Mouse (Mus musculus) retina, embryonic 14.5 days (tissue): ENCODE measurements around the gene Clic1.
"Not testable (repeated sequence)": the region's sequence is repeated elsewhere in the genome, so short reads cannot be mapped to it uniquely, and the experiment has no call there.

Source experiments
- DNase-seq: peaks from one replicate; pipeline ENCODE4 v3.0.0-alpha.2; 2015; ENCODE audit warnings: low spot score

Clic1 gene

GRCm38 (mm10) chr17:35049561-35050016, at the start of gene Clic1:
Gene Clic1, plus strand, starts transcription at chr17:35049966.
- DNase-seq, result peak; percentile 92

DNA sequence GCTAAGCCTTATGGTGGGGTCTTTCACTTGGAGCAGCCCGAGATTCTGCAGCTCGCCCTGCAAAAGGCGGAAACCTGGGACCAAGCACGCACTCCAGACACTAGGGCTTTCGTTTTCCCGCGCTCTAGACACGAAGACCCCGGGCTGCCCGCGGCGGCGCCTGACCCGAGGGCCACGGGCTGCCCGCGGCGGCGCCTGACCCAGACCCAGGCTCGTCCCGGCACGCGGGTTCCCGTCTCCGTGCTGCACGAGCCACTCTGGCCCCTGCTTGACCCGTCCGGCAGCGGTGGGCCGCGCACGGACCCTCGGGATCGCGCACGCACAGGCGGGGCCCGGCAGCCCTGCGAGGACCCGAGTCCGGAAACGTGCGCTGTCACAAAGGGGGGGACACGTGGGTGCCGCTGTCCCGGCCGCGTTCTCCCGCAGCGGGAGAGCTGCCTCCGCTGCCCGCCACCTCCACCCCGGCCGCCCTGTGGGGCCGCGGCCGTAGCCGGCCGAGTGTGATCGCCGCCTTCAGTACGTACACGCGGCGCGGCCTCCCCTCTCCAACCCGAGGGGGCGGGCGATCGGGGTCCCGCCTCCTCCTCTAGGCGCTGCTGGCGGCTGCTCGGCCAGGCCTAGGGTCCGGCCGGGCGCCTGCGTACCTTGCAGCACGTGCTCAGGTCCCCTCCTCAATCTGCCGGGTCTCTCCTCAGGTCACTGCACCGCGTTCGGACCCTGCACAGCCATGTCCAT, 48.9 kb upstream of the Clic1 start, which contains the start of gene Vars:
TSS of gene Vars (plus strand) at position 271 of the 735 bp plus-strand sequence.
- peak; percentile 93 for DNase-seq

DNA sequence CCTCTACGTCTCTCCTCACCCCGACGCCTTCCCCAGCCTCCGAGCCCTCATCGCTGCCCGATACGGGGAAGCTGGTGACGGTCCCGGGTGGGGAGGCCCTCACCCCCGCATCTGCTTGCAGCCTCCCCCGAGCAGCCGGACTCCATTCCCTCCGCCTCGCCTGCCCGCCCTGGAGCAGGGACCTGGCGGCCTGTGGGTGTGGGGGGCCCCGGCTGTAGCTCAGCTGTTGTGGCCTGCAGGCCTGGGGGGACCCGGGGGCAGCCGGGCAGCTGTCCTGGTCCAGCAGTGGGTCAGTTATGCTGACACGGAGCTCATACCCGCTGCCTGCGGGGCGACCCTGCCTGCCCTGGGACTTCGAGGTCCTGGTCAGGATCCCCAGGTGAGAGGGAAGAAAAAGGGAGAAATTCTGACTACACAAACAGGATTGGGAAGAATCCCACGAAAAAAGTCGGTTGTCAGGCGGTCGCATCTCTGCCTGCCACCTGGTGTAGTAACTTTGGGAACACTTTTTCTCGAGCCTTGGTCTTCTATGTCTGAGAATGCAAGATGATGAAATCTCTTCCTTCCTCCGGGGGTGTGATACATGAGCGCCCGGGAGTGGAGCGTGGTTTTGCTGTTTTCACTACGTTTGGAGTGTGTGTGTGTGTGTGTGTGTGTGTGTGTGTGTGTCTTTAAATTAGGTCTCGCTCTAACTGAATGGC, 48.2 kb upstream of the Clic1 start:
- DNase-seq, result peak; percentile 22

GRCm38 (mm10) chr17:35002153-35002865, 47.5 kb upstream of the Clic1 start:
- no peak for DNase-seq

DNA sequence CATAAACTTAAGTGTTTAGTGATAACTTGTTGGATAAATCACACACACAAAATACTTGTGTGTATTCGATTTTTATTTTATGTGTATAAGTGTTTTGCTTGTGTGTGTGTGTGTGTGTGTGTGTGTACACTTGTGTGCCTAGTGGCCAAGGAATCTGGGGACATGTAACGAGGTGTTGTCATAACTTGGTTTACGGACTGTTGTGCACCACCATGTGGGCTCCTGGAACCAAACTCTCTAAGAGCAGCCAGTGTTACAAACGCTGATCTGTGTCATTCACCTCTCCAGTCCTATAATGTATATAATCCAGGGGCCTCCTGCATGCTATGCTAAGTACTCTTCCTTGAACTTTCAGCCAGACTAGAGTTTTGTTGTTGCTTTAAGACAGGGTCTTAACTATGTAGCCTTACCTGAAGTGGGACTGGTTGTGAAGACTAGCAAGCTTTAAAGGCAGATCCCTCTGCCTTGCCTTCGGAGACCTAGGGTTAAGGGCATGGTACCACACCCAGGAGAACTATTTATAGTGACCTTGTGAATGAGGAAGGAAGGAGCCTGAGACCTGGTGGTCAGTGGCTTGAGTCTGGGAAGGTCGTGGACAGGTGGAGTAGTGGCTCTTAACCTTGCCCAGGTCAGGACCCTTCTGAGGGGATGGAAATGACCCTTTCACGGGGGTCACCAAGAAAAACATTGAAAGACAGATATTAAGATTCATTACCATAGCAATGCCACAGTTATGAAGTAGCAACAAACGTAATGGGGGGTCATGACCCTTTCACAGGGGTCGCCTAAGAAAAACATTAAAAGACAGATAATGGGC, 46.5 kb upstream of the Clic1 start:
- no peak for DNase-seq

- DNase-seq, result no peak
Observed at GRCm38 (mm10) chr17:35004075-35004717, 45.6 kb upstream of the Clic1 start.

GRCm38 (mm10) chr17:35005158-35005557, 44.6 kb upstream of the Clic1 start:
- no peak for DNase-seq

DNA sequence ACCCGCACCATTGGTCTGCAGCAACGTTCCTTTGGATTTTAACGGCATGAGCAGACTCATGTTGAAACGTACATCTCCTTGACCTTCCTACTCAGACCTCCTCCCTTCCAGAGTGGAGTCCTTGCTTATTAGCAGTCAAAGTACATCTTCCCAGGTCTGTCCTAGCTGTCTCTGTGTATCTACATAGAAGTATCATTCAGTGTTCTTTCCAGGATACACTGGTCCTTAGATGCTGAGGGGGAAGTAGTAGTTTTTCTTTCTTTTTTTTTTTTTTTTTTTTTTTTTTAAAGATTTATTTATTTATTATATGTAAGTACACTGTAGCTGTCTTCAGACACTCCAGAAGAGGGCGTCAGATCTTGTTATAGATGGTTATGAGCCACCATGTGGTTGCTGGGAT, 43.9 kb upstream of the Clic1 start:
- not testable (repeated sequence) for DNase-seq

DNA sequence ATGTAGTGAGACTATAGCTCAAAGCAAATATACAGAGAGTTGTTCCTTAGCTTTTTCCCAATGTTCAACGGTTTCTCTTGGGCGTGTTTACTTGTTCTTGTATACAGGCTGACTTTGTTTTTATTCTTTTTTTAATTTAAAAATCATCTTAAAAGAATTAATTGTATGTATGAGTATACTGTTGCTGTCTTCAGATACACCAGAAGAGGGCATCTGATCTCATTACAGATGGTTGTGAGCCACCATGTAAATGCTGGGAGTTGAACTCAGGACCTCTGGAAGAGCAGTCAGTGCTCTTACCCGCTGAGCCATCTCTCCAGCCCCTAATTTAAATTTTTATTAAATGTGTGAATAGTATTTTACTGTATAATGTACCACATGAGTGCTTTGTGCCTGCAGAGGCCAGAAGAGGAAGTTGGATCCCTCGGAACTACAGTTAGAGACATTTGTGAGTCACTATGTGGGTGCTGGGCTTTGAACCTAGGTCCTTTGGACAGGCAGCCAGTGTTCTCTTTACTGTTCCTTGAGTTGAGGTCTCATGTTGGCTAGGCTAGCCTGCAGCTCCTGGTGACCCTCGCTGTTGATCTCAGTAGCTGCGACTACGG, 42.3 kb upstream of the Clic1 start:
- no peak for DNase-seq

- no peak for DNase-seq
Observed at GRCm38 (mm10) chr17:35009586-35009985, 40.2 kb upstream of the Clic1 start.

GRCm38 (mm10) chr17:35011440-35011839, 38.3 kb upstream of the Clic1 start:
- DNase-seq, result no peak

GRCm38 (mm10) chr17:35012430-35012829, 37.3 kb upstream of the Clic1 start:
- no peak for DNase-seq

- DNase-seq, result no peak
Observed at GRCm38 (mm10) chr17:35013221-35013620, 36.5 kb upstream of the Clic1 start.

GRCm38 (mm10) chr17:35015296-35015695, 34.5 kb upstream of the Clic1 start:
- no peak for DNase-seq

DNA sequence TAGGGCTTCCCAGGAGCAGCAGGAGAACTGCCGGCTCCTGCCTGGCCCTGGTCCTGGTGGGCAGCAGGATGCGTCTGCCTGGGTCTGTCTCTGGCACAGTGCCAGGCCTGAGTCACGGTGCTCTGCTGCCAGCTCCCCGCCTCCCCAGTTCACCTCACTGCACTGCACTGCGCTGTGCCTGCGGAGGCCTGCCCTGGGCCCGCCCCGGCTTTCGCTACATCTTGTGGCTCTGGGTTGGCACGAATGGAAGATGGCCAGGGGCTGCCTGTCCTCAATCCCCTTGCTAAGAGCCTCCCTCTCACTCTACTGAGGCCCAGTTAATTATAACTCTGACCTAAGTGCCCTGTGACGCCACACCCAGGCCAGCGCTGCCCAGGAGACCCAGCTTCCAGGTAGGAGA, 33.4 kb upstream of the Clic1 start, which contains the start of gene Vwa7:
TSS of gene Vwa7 (plus strand) at position 204 of the 400 bp plus-strand sequence.
- no peak for DNase-seq

DNA sequence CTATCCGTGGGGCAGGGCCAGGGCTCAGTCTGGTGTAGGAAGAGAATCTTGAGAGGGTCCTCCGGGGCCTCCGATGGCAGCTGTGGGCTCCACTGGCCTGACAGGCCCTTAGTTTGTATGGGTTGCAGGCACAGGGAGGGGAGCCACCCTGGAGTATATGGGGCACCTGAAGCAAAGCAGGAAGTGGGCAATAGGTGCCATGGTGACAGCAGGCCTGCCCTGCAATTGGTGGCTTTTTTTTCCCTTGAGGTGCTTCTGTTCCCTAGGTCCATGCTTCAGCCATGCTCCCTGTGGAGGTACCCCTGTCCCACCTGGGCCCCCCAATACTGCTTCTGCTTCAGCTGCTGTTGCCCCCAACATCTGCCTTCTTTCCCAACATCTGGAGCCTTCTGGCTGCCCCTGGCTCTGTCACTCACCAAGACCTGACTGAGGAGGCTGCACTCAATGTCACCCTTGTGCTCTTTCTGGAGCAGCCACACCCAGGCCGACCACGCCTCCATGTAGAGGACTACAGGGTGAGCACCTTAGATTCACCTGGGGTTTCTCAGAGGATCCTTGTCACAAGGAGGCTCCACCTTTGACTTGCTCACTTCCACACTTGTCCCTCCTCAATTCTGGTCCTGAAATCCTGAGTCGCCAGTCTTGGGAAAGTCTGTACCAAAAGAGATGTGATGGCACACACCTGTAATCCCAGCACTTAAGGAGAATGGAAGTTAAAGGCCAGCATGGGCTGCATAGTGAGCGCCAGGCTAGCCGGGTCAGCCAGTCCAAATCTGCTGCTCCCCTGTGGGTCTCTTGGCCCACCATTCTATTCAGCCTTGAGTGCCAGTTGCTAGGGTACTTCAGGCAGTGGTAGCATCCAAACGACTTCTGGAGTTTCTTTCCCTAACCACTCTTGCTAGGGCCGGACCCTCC, 32.7 kb upstream of the Clic1 start:
- no peak for DNase-seq

GRCm38 (mm10) chr17:35017706-35018030, 32.1 kb upstream of the Clic1 start:
- no peak for DNase-seq

DNA sequence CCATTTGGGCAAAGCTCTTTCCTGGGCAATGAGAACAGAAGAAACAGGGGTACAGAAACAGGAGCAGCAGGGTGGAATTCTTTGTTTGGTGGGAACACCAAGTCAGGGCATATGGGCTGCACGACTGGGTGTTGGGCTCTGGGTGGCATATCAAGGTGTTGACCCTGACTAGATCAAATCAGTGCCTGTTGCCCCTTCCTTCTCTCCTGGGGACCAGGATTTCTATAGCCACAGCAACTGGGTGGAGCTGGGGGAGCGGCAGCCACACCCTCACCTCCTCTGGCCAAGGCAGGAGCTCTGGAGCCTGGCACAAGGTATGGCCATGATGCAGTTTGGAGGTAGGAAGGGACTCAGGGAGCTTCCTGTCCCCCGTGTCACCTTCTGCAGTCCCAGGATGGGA, 31.6 kb upstream of the Clic1 start:
- DNase-seq, result no peak

DNA sequence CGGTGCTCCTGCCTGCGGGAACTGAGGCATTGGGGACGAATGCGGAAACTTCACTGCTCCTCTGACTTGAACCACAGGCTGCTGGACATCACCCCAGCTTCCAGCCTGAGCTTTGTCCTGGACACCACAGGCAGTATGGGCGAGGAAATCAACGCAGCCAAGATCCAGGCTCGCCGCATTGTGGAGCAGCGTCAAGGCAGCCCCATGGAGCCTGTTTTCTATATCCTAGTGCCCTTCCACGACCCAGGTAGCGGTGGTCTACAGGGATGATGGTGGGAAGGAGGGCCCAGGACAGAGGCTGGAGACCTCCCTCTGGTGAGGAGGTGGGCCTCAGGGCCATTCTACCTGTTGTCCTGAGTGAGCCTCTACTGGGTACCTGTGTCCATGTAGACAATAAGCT, 29.9 kb upstream of the Clic1 start:
- DNase-seq, result no peak

- DNase-seq, result no peak
Observed at GRCm38 (mm10) chr17:35020551-35020950, 29.2 kb upstream of the Clic1 start.
